Mouse (Mus musculus) kidney, adult 2 months (tissue): ENCODE measurements around the gene Slc47a2. TPM values are rescaled to one million over a fixed set of nuclear protein-coding genes. Genes with fewer than 3 reads are reported as not detected.
A peak's percentile ranks its signal among the peaks of the same experiment; 100 is the strongest.

Experiments used
- DNase-seq: peaks from one replicate; pipeline ENCODE4 v3.0.0; 2021
- H3K27ac ChIP-seq: fragments of 200-500 bp; 2 replicates; pipeline ENCODE4 v1.5.1; 2012; ENCODE audit warnings: low read depth, low read length, control low read depth, inconsistent platforms; ENCODE audit not compliant: insufficient read depth
- H3K27me3 ChIP-seq: fragments of 200-500 bp; replicated peaks from 2 replicates; pipeline ENCODE4 v1.6.1; 2012; ENCODE audit warnings: mild to moderate bottlenecking, moderate library complexity, low read length, inconsistent platforms; ENCODE audit not compliant: control insufficient read depth, insufficient read depth
- H3K36me3 ChIP-seq: fragments of 200-500 bp; 2 replicates; pipeline ENCODE4 v1.6.1; 2012; ENCODE audit warnings: mild to moderate bottlenecking, moderate library complexity, low read length, inconsistent platforms; ENCODE audit not compliant: control insufficient read depth, insufficient read depth
- H3K4me1 ChIP-seq: fragments of 200-500 bp; 2 replicates; pipeline ENCODE4 v1.6.1; 2011; ENCODE audit warnings: low read length; ENCODE audit not compliant: control insufficient read depth, insufficient read depth
- H3K4me3 ChIP-seq: fragments of 200-500 bp; 2 replicates; pipeline ENCODE4 v1.5.1; 2011; ENCODE audit warnings: mild to moderate bottlenecking, low read depth, low read length, control low read depth; ENCODE audit not compliant: insufficient read depth
- CTCF ChIP-seq: fragments of 200-500 bp; conservative IDR thresholded peaks from 2 replicates; pipeline ENCODE4 v1.5.1; 2011; ENCODE audit warnings: low read depth, mild to moderate bottlenecking, control low read depth, low read length, moderate library complexity, mixed read lengths; ENCODE audit not compliant: insufficient read depth, insufficient read length
- POLR2A ChIP-seq: fragments of 200-500 bp; IDR thresholded peaks from one replicate; pipeline ENCODE4 v1.6.1; 2011; ENCODE audit warnings: low read depth, low read length, control low read depth
- WGBS: fragments of 180-500 bp; shearing (Covaris S2); methylation state at CpG from one replicate; pipeline ENCODE4 v1.1.7; 2018; 5-methylcytosine and 5-hydroxymethylcytosine counted together
- polyA plus RNA-seq: library from polyadenylated mRNA; depleted of rRNA; stranded (reverse); fragments of >200 nt; gene quantifications from 2 replicates; pipeline ENCODE4 v1.2.3, GENCODE M21; 2012

The Slc47a2 gene
- polyA plus RNA-seq, 1 experiment: 1.5 TPM

DNA sequence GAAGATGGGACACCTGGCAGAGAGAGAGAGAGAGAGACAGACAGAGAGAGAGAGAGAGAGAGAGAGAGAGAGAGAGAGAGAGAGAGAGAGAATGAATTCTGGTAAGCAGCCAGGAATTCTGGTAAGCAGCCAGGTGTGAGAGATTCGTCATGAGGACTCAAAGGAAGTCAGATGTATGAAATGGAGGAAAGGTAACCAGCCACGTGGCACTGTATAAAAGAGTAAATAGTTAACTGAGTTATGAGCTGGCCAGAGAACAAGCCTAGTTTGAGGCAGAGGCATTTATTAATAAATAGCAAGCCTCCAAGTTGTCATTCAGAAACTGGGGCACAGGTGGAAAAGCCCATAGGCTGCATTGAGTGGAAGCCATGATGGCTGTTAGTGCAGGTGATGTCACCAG lies 44.8 kb downstream of the Slc47a2 start:
- Histone ChIP-seq H3K4me1 (peaks cover 15% of the 10 kb centered on the region), H3K36me3 (no peaks in the 10 kb centered on the region), H3K27ac (peak overlapping the region; percentile 52), H3K4me3 (no peak overlapping the region), H3K27me3 (no peaks in the 10 kb centered on the region)
- TF ChIP-seq CTCF (no peak), POLR2A (no peak)
- WGBS: 15% methylated on average over 2 of the region's 2 CpGs
- DNase-seq: peak; percentile 85

DNA sequence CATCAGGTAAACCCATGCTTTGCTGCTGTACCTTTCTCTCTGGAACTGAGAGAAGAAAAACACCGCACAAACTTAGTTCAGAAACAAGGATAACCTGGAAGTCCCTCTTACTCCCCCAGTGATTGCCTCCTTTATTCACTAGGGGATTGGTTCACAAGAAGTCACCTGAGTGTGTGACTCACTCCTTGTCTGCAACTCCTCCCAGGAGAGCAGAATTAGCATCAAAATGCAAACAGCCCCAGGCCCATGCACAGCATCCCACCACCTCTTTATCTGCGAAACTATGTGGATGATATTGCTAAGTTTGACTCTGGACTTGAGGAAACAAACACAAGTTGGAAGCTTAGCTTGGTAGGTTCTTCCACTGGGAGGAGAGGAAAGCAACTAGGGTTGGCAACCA lies 45.3 kb downstream of the Slc47a2 start:
- TF ChIP-seq CTCF (no peak), POLR2A (no peak)
- no peaks in the 10 kb centered on the region for H3K36me3 ChIP-seq
- no peak for DNase-seq
- peak overlapping the region; percentile 52 for H3K27ac ChIP-seq
- peaks cover 15% of the 10 kb centered on the region for H3K4me1 ChIP-seq
- WGBS: 91% methylated on average over 2 of the region's 2 CpGs
- H3K4me3 ChIP-seq: no peak overlapping the region
- no peaks in the 10 kb centered on the region for H3K27me3 ChIP-seq

DNA sequence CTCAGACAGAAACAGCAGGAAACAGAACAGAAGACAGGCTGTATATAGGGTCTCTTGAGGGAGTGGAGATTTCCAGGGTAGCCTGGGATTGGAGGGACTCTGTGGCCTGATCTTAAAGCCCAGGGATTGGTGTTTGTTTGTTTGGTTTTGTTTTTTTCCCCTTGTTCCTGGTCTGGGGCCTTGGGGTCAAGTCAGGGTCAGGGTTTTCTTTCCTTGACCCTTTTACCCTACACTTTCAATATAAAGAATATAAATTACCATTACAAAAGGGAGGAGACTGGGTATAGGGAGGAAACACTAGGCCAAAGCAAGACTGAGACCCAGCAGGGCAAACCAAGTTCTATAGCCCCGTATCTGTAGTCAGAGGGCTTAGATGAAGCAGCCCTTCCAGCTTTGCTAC lies 46.1 kb downstream of the Slc47a2 start:
- TF ChIP-seq CTCF (no peak), POLR2A (no peak)
- no peak overlapping the region for H3K27ac ChIP-seq
- H3K27me3 ChIP-seq: no peaks in the 10 kb centered on the region
- no peaks in the 10 kb centered on the region for H3K36me3 ChIP-seq
- H3K4me3 ChIP-seq: no peak overlapping the region
- no peak for DNase-seq
- WGBS: 83% methylated on average over 1 of the region's 1 CpGs
- H3K4me1 ChIP-seq: peaks cover 15% of the 10 kb centered on the region

DNA sequence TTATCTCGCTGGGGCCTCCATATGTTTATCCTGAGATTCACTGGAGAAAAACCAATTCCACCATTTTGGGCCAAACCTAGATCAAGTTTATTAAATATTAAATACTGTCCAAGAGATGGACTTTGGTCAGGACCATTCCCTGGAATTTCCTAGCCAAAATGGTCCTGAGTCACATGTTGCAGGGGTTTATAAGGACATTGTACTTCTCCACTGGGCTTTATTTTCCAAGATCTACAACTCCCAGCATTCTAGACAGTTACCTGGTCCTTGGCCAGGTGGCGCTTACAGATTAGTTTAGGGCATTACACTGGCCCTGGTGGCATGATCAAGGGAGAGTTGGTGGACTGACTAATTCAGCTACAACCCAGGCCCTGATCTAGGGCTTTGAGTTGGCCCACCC lies 47.1 kb downstream of the Slc47a2 start:
- no peak for TF ChIP-seq CTCF
- no peak for TF ChIP-seq POLR2A
- Histone ChIP-seq H3K27me3 (no peaks in the 10 kb centered on the region), H3K36me3 (no peaks in the 10 kb centered on the region), H3K27ac (peak overlapping the region; percentile 50; the same call in 1 of the 2 replicates), H3K4me3 (no peak overlapping the region), H3K4me1 (peaks cover 14% of the 10 kb centered on the region)
- peak; percentile 71 for DNase-seq
- 83% methylated on average over 2 of the region's 2 CpGs for WGBS

DNA sequence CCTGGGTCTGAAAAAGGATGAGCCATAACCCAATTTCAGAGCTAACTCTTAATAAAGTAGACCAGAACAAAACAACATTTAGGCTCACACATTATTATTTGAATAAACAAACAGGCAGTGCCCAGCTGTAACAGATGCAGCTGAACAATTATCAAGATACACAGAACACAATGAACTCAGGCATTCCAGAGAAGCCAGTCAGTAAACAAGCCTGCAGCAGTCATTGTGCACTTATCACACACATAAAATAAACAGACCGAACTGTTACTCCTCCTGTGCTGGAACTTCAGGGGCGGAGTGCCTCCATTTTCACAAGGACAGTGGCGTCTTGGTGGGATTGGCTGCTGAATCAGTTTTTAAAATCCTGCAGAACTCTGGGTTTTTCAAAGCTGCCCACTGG lies 48.2 kb downstream of the Slc47a2 start:
- Histone ChIP-seq H3K27me3 (no peaks in the 10 kb centered on the region), H3K4me3 (no peak overlapping the region), H3K4me1 (peaks cover 6% of the 10 kb centered on the region; the same call in 1 of the 2 replicates), H3K27ac (no peak overlapping the region), H3K36me3 (no peaks in the 10 kb centered on the region)
- WGBS: 85% methylated on average over 3 of the region's 3 CpGs
- DNase-seq: no peak
- TF ChIP-seq POLR2A: no peak
- TF ChIP-seq CTCF: no peak

DNA sequence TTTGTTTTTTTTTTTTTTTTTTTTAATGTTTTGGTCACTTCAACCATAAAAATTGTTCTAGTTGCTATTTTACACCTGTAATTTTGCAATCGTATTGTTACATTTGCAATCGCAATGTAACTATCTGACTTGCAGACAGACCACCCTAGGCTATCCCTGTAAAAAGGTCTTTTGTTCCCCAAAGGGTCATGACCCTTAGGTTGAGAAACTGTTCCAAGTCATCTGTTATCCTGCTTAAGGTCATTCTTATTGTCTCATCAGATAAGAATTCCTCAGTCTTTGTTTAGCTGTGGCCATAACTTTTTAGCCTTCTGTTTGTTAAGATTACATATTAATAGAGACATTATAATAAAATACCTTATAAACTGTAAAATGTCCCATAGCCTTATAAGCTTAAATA lies 49.4 kb downstream of the Slc47a2 start:
- Histone ChIP-seq H3K27me3 (no peaks in the 10 kb centered on the region), H3K4me3 (no peak overlapping the region), H3K4me1 (peaks cover 6% of the 10 kb centered on the region; the same call in 1 of the 2 replicates), H3K36me3 (no peaks in the 10 kb centered on the region), H3K27ac (no peak overlapping the region)
- DNase-seq: no peak
- WGBS: 88% methylated on average over 2 of the region's 2 CpGs
- TF ChIP-seq POLR2A (no peak), CTCF (no peak)

DNA sequence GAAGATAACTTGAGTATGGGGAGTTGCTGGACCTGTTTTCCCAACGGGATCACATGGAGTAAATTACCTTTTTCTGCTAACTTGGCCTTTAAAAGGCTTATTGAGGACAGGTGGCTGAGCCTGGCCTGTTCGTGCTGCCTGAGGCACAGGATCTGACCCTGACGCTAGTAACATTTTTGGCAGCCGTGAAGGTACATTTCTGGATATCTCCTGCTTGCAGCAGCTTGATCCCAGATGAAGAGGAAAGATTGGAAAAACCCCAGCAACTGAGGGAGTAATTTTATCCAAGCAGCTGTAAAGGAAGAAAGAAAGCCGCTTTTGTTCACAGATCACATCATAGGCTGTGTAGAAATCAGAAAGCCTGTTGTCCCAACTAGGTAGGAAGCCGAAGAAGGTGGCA lies 58.3 kb downstream of the Slc47a2 start:
- Histone ChIP-seq H3K36me3 (no peaks in the 10 kb centered on the region), H3K4me3 (no peak overlapping the region), H3K4me1 (no peaks in the 10 kb centered on the region), H3K27me3 (no peaks in the 10 kb centered on the region), H3K27ac (no peak overlapping the region)
- no peak for TF ChIP-seq POLR2A
- no peak for TF ChIP-seq CTCF
- WGBS: 62% methylated on average over 6 of the region's 6 CpGs
- DNase-seq: peak; percentile 64
